Mouse (Mus musculus) liver, adult 2 months (tissue): ENCODE measurements at regions not wholly inside any gene's neighbourhood (a gene's known extent, or its start where the extent isn't known, plus 50 kb on each side); places are given as distances from the start of the nearest gene placed in this dataset.

Experiments used
- CTCF ChIP-seq: fragments of 200-500 bp; IDR thresholded peaks from 2 replicates; pipeline ENCODE4 v1.5.1; 2011; ENCODE audit warnings: low read depth, low read length, control low read depth
- POLR2A ChIP-seq: fragments of 200-500 bp; IDR thresholded peaks from 2 replicates; pipeline ENCODE4 v1.6.1; 2011; ENCODE audit warnings: low read length, control low read depth; ENCODE audit not compliant: insufficient read depth; ENCODE audit errors: extremely low read depth

- TF ChIP-seq CTCF (no peak), POLR2A (no peak)
Measured at GRCm38 (mm10) chr6:70713665-70714064, 78.4 kb downstream of the Rpia start.
